Mouse (Mus musculus): ENCODE measurements around the gene Socs1. TPM values are rescaled to one million over a fixed set of nuclear protein-coding genes. Genes with fewer than 3 reads are reported as not detected.

Gene Socs1
- polyA plus RNA-seq, 1 experiment from 2014 or later = 5.1 TPM

DNA sequence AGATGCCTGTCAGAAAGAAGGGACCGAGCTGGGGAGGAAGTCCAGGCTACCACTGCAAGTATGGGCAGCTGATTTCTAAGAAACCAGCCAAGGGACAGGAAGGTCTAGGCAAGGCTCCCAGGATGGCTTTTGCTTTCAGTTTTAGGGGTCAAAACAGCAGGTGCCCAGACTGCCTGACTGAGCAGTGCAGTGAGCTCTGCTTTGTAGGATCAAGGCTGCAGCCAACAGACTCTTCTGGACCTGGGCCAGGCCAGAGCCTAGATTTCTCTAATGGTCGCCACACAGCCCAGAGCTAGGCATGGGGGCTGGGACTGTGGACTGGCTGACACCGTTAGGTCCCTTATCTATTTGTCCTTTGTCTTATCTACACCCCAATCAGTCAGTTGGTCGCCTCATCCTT is 10.6 kb downstream of the Socs1 start:
- Histone ChIP-seq H3K4me2 (no peak overlapping the region), H3K27me3 (no peaks in the 10 kb centered on the region), H3K27ac (no peak overlapping the region), H3K9me3 (replicated peaks) (no peaks in the 10 kb centered on the region), H3K9ac (no peak overlapping the region), H3K4me3 (no peak overlapping the region), H3K36me3 (no peaks in the 10 kb centered on the region), H3K4me1 (replicated peaks) (peaks cover 31% of the 10 kb centered on the region)
- 44% methylated on average over 4 of the region's 4 CpGs for WGBS
- no peak for ATAC-seq (replicated peaks; ENCODE audit: insufficient number of reproducible peaks, insufficient read depth, low FRiP score, low read depth)

DNA sequence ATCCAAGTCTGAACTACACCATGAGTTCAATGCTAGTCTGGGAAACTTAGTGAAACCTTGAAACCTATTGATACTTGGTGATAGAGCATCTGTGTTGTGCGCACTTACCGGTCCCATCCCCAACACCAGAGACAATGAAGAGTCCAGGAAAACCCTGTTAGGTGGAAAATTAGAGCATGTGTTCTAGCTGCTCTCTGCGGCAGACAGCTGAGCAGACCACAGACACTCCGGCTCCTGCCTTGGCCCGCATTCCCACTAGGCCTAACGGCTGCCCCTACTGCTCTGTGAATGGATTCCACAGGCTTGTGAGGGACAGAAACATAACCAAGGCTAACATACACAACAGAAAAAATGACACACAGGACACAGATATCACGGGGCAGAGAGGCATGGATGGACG is 11.8 kb downstream of the Socs1 start:
- no peaks in the 10 kb centered on the region for H3K36me3 ChIP-seq
- no peak overlapping the region for H3K4me2 ChIP-seq
- H3K4me1 ChIP-seq (replicated peaks) = peaks cover 38% of the 10 kb centered on the region
- 73% methylated on average over 8 of the region's 8 CpGs for WGBS
- H3K27me3 ChIP-seq = 0 out of 2 replicates have a peak, but pooled peaks cover 4% of the 10 kb centered on the region
- no peak overlapping the region for H3K4me3 ChIP-seq
- H3K9me3 ChIP-seq (replicated peaks) = no peaks in the 10 kb centered on the region
- no peak overlapping the region for H3K9ac ChIP-seq
- ATAC-seq (replicated peaks; ENCODE audit: insufficient number of reproducible peaks, insufficient read depth, low FRiP score, low read depth) = no peak
- no peak overlapping the region for H3K27ac ChIP-seq

DNA sequence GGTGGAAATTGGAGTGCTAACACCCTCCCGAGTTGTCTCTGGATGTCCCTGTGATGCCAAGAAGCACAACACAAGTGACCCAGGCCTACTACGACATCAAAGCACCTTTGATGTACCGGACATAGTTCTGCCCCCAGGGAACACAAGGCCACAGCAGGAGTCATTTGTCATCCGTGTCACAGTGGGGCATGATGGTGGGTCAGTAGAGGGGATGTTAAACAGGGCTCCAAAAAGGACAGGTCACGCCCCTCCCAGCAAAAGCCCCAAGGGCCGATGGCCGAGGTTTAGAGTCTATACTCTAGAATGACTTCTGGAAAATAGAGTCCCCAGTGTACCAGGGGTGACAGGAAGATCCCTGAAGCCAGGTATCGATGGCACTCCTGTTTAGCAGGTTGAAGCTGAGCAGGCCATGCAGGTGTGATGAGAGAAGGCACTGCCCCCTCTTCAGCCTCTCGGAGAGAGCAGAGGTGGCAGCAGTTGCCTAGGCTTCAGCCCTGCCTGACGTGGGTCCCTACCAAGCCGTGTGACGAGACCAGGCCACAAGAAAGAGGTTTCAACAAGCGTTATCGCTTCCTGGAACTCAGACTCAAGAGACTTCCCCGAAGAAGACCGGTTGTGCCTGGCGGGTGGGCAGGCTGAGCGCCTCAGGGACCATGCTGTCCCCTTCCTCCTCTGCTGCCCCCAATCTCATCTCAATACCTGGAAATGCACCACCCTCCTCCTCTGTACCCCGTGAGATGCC is 13.4 kb downstream of the Socs1 start:
- Histone ChIP-seq H3K4me1 (replicated peaks) (peaks cover 28% of the 10 kb centered on the region), H3K9me3 (replicated peaks) (no peaks in the 10 kb centered on the region), H3K27ac (0 out of 2 replicates have a peak overlapping the region, but pooled peaks have one; percentile 9), H3K4me2 (no peak overlapping the region), H3K27me3 (0 out of 2 replicates have a peak, but pooled peaks cover 4% of the 10 kb centered on the region), H3K36me3 (no peaks in the 10 kb centered on the region), H3K9ac (no peak overlapping the region), H3K4me3 (no peak overlapping the region)
- 68% methylated on average over 19 of the region's 19 CpGs for WGBS
- ATAC-seq (replicated peaks; ENCODE audit: insufficient number of reproducible peaks, insufficient read depth, low FRiP score, low read depth) = no peak

DNA sequence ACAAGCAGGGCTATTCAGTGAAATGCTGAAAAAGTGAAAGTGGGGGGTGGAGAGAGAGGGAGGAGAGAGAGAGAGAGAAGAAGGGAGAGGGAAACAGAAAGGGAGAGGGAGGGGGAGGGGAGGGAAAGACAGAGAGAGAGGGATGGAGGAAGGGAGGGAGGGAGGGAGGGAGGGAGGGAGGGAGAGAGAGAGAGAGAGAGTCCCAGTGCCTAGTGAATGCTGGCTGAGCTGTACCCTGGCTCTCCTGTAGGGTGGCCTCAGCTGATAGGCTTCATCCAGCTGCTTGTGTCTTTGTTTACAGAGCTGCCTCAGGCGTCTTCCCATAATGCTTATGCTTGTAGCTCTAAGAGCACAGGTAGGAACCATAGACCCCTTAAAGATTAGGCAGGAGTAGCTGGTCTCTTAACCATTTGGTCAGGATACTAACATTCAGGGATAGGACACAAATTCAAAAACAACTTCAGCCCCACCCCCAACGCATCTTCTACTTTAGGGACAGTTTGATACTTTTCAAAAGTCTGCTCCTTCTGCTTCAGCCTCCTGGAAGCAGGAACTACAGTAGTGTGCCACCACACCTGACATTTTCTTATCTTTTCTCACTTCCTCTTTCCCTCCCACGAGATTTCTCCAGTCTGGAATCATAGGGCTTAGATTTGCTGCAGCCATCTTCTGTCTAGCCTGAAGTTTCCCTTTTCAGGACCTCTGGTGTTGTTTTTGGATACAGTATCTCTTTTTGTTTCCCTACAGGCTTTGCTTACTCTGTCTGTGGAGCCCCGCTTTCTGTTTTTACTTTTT is 14.6 kb downstream of the Socs1 start:
- 0 out of 2 replicates have a peak overlapping the region, but pooled peaks have one; percentile 20 for H3K27ac ChIP-seq
- ATAC-seq (replicated peaks; ENCODE audit: insufficient number of reproducible peaks, insufficient read depth, low FRiP score, low read depth) = 0 out of 2 replicates have a peak, but pooled peaks have one; percentile 15

DNA sequence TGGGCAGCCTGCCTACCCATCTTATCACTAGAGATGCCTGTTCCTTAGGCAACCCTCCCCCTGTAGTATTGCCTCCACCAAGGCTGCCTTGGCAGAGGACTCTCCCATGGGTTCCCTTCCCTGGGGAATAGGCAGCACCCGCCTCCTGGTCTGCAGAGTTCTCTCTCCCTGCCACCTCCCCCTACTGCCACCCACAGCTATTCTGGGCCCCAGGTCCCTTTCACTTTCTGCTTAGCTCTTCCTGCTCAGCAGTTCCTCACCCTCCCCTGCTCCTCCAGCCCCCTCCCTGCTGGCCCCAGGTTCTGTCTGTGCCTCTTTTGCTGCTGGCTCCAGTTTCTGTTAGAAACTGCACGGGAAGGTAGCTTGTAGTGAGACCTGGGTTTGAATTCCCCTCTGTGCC is 15.7 kb downstream of the Socs1 start:
- no peak for ATAC-seq (replicated peaks; ENCODE audit: insufficient number of reproducible peaks, insufficient read depth, low FRiP score, low read depth)
- Histone ChIP-seq H3K4me1 (replicated peaks) (peaks cover 26% of the 10 kb centered on the region), H3K27ac (0 out of 2 replicates have a peak overlapping the region, but pooled peaks have one; percentile 2), H3K9ac (peak overlapping the region; percentile 25; the same call in 1 of the 2 replicates), H3K4me2 (0 out of 2 replicates have a peak overlapping the region, but pooled peaks have one; percentile 5), H3K27me3 (0 out of 2 replicates have a peak, but pooled peaks cover 4% of the 10 kb centered on the region), H3K4me3 (no peak overlapping the region), H3K9me3 (replicated peaks) (no peaks in the 10 kb centered on the region), H3K36me3 (no peaks in the 10 kb centered on the region)
- 40% methylated on average over 2 of the region's 2 CpGs for WGBS

More for the DNA sequence above, 14.6 kb downstream of the Socs1 start:
- no peaks in the 10 kb centered on the region for H3K36me3 ChIP-seq
- 34% methylated on average over 4 of the region's 4 CpGs for WGBS
- no peak overlapping the region for H3K9ac ChIP-seq
- H3K4me1 ChIP-seq (replicated peaks) = peaks cover 28% of the 10 kb centered on the region
- H3K9me3 ChIP-seq (replicated peaks) = no peaks in the 10 kb centered on the region
- H3K4me3 ChIP-seq = no peak overlapping the region
- no peak overlapping the region for H3K4me2 ChIP-seq
- 0 out of 2 replicates have a peak, but pooled peaks cover 4% of the 10 kb centered on the region for H3K27me3 ChIP-seq

DNA sequence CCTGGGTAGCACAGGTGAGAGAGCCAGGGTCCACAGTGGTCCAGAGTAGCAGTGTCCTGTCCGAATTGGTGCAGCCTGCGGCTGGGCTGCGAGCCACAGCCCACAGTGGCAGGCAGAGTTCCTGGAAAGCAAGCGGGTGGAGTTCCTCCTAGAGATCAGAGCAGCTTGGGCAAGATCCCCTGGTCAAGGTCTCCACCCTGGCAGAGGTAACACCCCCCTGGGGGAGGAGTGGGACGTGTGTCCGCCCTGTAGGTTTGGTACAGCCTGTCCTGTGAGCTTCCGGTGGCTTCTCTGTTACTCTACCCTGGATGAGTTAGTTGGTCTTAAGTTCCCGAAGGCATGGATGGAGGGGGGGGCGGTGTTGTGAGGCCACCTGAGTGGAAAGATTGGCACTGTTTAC is 16.5 kb downstream of the Socs1 start:
- Histone ChIP-seq H3K36me3 (no peaks in the 10 kb centered on the region), H3K27me3 (0 out of 2 replicates have a peak, but pooled peaks cover 6% of the 10 kb centered on the region), H3K27ac (no peak overlapping the region), H3K9ac (no peak overlapping the region), H3K4me3 (no peak overlapping the region), H3K4me1 (replicated peaks) (peaks cover 22% of the 10 kb centered on the region), H3K4me2 (no peak overlapping the region), H3K9me3 (replicated peaks) (no peaks in the 10 kb centered on the region)
- ATAC-seq (replicated peaks; ENCODE audit: insufficient number of reproducible peaks, insufficient read depth, low FRiP score, low read depth) = no peak
- 54% methylated on average over 9 of the region's 9 CpGs for WGBS

DNA sequence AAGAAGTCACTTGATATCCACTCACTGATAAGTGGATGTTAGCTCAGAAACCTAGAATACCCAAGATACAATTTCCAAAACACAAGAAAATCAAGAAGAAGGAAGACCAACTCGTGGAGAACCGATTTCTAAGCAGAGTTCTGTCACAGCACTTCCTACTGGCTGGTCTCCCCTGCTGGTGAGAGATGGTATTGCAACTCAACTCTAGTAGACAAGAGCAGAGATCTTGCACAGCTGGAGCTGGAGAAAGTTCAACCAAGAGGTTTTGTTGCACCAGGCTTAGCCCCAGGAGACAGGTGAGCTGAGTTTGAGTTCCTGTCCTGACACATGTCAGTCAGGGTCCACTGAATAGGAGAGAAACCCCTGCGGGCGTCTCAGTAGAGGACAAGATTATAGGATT is 18.2 kb downstream of the Socs1 start:
- peaks cover 22% of the 10 kb centered on the region for H3K4me1 ChIP-seq (replicated peaks)
- no peak overlapping the region for H3K27ac ChIP-seq
- ATAC-seq (replicated peaks; ENCODE audit: insufficient number of reproducible peaks, insufficient read depth, low FRiP score, low read depth) = no peak
- H3K27me3 ChIP-seq = 0 out of 2 replicates have a peak, but pooled peaks cover 8% of the 10 kb centered on the region
- H3K9me3 ChIP-seq (replicated peaks) = no peaks in the 10 kb centered on the region
- WGBS = 46% methylated on average over 4 of the region's 4 CpGs
- no peak overlapping the region for H3K9ac ChIP-seq
- no peaks in the 10 kb centered on the region for H3K36me3 ChIP-seq
- H3K4me2 ChIP-seq = no peak overlapping the region
- H3K4me3 ChIP-seq = no peak overlapping the region

DNA sequence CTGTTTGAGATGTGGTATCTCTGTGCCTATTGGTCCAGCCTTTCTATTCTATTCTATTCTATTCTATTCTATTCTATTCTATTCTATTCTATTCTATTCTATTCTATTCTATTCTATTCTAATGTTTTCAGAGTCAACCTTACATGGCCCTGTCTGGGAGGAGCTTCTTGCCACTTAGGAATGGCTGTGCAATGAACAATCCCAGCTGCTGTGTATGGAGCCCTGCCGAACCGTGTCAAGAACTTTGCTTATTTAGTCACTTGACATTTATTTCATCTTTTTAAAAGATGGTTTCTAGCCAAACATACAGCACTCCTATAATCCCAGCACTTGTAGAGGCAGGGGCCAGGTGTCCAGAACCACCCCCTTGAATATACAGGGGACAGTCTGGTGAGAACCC is 21.0 kb downstream of the Socs1 start:
- H3K4me2 ChIP-seq = no peak overlapping the region
- no peak overlapping the region for H3K9ac ChIP-seq
- WGBS = 41% methylated on average over 2 of the region's 2 CpGs
- no peak overlapping the region for H3K27ac ChIP-seq
- 0 out of 2 replicates have a peak, but pooled peaks cover 8% of the 10 kb centered on the region for H3K27me3 ChIP-seq
- H3K36me3 ChIP-seq = no peaks in the 10 kb centered on the region
- H3K9me3 ChIP-seq (replicated peaks) = no peaks in the 10 kb centered on the region
- H3K4me3 ChIP-seq = no peak overlapping the region
- peaks cover 10% of the 10 kb centered on the region for H3K4me1 ChIP-seq (replicated peaks)
- no peak for ATAC-seq (replicated peaks; ENCODE audit: insufficient number of reproducible peaks, insufficient read depth, low FRiP score, low read depth)

DNA sequence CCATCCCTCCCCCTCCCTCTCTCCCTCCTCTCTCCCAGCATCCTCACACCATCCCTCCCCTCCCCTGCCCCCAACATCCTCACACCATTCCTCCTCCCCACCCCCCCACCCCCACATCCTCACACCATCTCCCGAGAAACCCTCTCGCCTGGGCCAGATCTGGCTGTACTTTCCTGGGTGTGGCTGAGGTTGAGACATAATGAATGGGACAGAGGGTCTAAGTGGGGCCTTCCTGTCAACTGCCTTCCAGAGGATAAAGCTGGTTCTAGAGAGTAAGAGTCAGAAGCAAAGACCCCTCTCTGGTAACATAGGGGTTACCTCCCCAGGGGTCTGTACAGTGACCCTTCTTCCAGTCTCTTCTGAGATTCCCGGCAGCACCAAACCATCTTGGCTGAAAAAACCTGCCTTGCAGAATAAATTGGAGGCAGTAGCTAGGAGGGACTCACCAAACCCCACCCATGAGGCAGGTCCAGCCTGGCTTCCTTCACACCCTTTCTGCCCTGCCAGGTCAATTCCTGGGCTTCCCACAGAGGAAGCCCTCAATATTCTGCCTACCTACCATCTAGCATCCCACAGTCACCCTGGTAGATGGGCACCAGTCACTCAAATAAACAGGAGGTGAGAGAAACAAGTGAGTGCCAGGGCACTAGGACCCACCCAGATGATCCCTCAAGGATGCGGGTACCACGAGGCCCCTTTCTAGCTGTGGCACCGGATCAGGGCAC is 21.6 kb downstream of the Socs1 start:
- Histone ChIP-seq H3K36me3 (no peaks in the 10 kb centered on the region), H3K27ac (no peak overlapping the region), H3K4me3 (no peak overlapping the region), H3K4me2 (no peak overlapping the region), H3K27me3 (0 out of 2 replicates have a peak, but pooled peaks cover 6% of the 10 kb centered on the region), H3K9me3 (replicated peaks) (no peaks in the 10 kb centered on the region), H3K9ac (no peak overlapping the region), H3K4me1 (replicated peaks) (peaks cover 8% of the 10 kb centered on the region; the same call in 1 of the 2 replicates)
- 43% methylated on average over 6 of the region's 6 CpGs for WGBS
- no peak for ATAC-seq (replicated peaks; ENCODE audit: insufficient number of reproducible peaks, insufficient read depth, low FRiP score, low read depth)

DNA sequence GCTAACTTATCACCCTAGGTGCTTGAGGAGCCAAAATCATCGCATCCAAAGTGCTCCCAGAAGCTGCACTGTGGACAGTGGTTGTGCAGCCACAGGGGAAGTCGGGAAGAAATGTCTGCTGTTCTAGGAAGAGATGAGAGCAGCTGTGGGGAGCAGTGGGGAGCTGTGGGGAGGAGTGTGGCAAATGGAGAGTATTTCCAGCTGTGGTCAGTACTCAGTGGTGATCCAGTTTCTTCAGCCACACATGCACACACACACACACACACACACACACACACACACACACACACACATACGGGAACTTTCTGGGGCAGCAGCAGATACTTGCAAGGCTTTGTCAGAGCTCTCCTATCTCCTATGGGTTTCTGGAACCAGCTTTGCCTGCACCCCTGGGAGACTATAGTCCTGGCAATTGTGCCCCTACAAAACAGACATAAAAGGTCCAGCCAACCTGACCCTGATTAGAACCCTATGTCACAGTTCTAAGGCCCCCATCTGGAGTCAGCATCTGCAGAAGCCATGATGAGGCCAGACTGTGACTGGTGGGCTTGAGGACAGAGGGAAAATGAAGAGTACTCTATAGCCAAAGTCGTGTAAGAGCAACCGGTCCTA is 22.7 kb downstream of the Socs1 start:
- Histone ChIP-seq H3K9me3 (replicated peaks) (no peaks in the 10 kb centered on the region), H3K27me3 (0 out of 2 replicates have a peak, but pooled peaks cover 4% of the 10 kb centered on the region), H3K4me3 (no peak overlapping the region), H3K4me1 (replicated peaks) (peaks cover 7% of the 10 kb centered on the region; the same call in 1 of the 2 replicates), H3K36me3 (no peaks in the 10 kb centered on the region), H3K27ac (no peak overlapping the region), H3K9ac (no peak overlapping the region), H3K4me2 (no peak overlapping the region)
- ATAC-seq (replicated peaks; ENCODE audit: insufficient number of reproducible peaks, insufficient read depth, low FRiP score, low read depth) = no peak
- WGBS = 66% methylated on average over 5 of the region's 5 CpGs
